Mouse (Mus musculus) hindbrain, embryonic 15.5 days (tissue): ENCODE data around the gene Tmc8. TPM values are rescaled to one million over a fixed set of nuclear protein-coding genes. Genes with fewer than 3 reads are reported as not detected.
"Not testable (repeated sequence)": the region's sequence is repeated elsewhere in the genome, so short reads cannot be mapped to it uniquely, and the experiment has no call there.

Source experiments
- ATAC-seq: fragments of 200-750 bp; cut with Nextera tagmentation; 2 replicates; pipeline ENCODE4 v1.8.0; 2017; ENCODE audit warnings: low read depth, moderate number of reproducible peaks, moderate TSS enrichment; ENCODE audit not compliant: low FRiP score
- H3K27ac ChIP-seq: fragments of 300-500 bp; sonication (generic); replicated peaks from 2 replicates; pipeline ENCODE4 v1.5.1; 2015; ENCODE audit warnings: mild to moderate bottlenecking, inconsistent platforms
- H3K27me3 ChIP-seq: fragments of 300-500 bp; sonication (generic); 2 replicates; pipeline ENCODE4 v1.6.1; 2015; ENCODE audit warnings: control low read depth, inconsistent platforms
- H3K36me3 ChIP-seq: fragments of 300-500 bp; sonication (generic); 2 replicates; pipeline ENCODE4 v1.6.1; 2015; ENCODE audit warnings: control low read depth, inconsistent platforms
- H3K4me1 ChIP-seq: fragments of 300-500 bp; sonication (generic); replicated peaks from 2 replicates; pipeline ENCODE4 v1.6.1; 2015; ENCODE audit warnings: control low read depth, inconsistent platforms
- H3K4me2 ChIP-seq: fragments of 300-500 bp; sonication (generic); 2 replicates; pipeline ENCODE4 v1.6.1; 2015; ENCODE audit warnings: moderate library complexity, mild to moderate bottlenecking, inconsistent platforms
- H3K4me3 ChIP-seq: fragments of 300-500 bp; sonication (generic); 2 replicates; pipeline ENCODE4 v1.5.1; 2015; ENCODE audit warnings: mild to moderate bottlenecking, inconsistent platforms
- H3K9ac ChIP-seq: fragments of 300-500 bp; sonication (generic); 2 replicates; pipeline ENCODE4 v1.6.1; 2015; ENCODE audit warnings: inconsistent platforms
- H3K9me3 ChIP-seq: fragments of 300-500 bp; sonication (generic); 2 replicates; pipeline ENCODE4 v1.6.1; 2016; ENCODE audit warnings: control low read depth, inconsistent platforms
- WGBS: fragments of 180-500 bp; shearing (Covaris S2); methylation state at CpG from one replicate; pipeline ENCODE4 v1.1.7; 2015; 5-methylcytosine and 5-hydroxymethylcytosine counted together
- polyA plus RNA-seq: library from polyadenylated mRNA; unstranded; fragments of >200 nt; fragmentation: Nextera tagmentation; extraction: Ambion mirVana; gene quantifications from 2 replicates; pipeline ENCODE4 v1.2.1, GENCODE M21; 2015

Gene Tmc8
- polyA plus RNA-seq, 1 experiment from 2014 or later = 0.83 TPM

DNA sequence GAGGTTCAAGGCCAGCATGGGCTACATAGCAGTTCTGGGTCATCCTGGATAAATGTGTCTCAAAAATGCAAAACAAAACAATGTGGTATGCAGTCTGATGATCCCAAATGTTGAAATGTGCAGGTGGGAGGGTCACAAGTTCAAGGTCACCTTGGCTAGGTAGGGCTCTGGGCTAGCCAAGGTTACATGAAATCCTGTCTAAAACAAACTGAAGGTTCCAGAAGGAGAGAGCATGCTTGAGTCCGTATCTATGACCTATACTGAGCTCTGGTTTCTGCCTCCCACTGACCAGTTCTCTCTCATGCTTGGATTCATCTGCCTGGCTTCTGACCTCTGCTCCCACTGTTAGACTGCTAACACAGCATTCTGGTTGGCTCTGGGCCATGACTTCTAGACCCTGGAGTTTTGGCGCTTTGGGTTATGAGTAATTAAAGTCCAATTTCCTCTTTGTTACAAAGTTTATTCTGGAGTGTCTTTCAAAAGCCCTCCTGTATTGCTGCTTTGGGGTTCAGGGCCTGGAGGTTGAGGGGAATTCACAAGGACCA is 47.9 kb downstream of the Tmc8 start:
- H3K9me3 ChIP-seq = no peaks in the 10 kb centered on the region
- no peaks in the 10 kb centered on the region for H3K36me3 ChIP-seq
- no peak for ATAC-seq
- WGBS = 75% methylated on average over 2 of the region's 2 CpGs
- peaks cover 38% of the 10 kb centered on the region for H3K4me1 ChIP-seq
- no peak overlapping the region for H3K4me2 ChIP-seq
- peak overlapping the region; percentile 54 for H3K27ac ChIP-seq
- no peaks in the 10 kb centered on the region for H3K27me3 ChIP-seq
- no peak overlapping the region for H3K4me3 ChIP-seq
- no peak overlapping the region for H3K9ac ChIP-seq

DNA sequence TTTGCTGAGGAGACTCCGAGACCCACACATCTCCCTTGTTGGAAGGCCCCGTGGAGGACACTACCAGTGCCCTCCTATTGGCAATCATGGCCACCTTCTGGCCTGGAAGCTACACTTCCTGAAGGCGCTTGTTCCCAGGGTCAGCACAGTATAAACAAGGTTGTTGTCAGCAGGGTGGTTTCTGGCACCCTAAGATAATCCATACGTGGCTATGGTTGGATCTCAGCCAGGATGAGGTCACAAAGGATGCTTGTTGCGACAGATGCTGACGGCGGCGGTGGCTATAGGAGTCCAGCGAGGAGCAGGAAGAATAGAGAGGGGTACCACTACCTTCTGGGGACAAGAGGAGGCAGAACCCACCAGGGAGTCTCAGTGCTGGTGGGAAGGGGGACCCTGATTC is 48.5 kb downstream of the Tmc8 start:
- Histone ChIP-seq H3K9ac (no peak overlapping the region), H3K27ac (no peak overlapping the region), H3K4me2 (no peak overlapping the region), H3K4me1 (peaks cover 31% of the 10 kb centered on the region), H3K4me3 (no peak overlapping the region), H3K27me3 (no peaks in the 10 kb centered on the region), H3K36me3 (no peaks in the 10 kb centered on the region), H3K9me3 (no peaks in the 10 kb centered on the region)
- ATAC-seq = no peak
- 71% methylated on average over 9 of the region's 9 CpGs for WGBS

DNA sequence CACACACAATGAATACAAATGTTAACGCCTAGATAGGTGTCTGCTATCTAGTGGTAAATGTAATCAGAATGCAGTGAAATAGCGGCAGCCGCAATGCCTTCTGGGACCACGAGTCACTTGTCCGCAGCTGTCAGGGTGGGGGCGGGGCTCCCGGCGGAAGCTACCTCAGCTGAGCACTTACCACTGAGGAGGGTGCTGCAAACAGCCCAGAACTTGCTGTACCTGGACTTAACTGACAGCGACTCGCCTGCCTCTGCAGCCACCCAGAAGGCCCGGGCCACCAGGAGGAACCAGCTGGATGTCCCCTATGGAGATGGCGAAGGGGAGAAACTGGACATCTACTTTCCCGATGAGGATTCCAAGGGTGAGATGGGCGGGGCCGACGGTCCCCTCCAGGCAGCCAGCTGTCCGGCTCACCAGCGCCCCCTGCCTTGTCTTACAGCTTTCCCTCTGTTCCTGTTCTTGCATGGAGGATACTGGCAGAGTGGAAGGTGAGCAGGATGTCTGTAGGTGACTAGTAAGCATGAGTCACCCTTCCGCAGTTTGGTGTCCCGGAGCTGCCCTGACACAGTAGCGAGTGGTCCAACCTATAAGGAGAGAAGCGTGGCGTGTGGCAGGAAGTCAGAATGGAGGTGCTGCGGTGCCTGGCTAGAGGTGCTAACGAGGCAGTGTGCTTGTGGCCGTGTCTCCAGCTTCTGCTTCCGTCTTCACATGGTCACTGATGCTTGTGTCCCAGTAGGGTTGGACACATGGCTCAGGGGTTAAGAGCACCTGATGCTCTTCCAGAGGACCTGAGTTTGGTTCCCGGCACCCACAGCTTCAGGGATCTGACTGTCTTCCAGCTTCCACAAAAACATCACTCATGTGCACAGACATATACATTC is 50.5 kb downstream of the Tmc8 start:
- Histone ChIP-seq H3K36me3 (no peaks in the 10 kb centered on the region), H3K4me1 (peaks cover 20% of the 10 kb centered on the region; the same call in 1 of the 2 replicates), H3K4me2 (peak overlapping the region; percentile 59), H3K4me3 (peak overlapping the region; percentile 40), H3K9ac (no peak overlapping the region), H3K27me3 (no peaks in the 10 kb centered on the region), H3K27ac (0 out of 2 replicates have a peak overlapping the region, but pooled peaks have one; percentile 19), H3K9me3 (no peaks in the 10 kb centered on the region)
- ATAC-seq = peak; percentile 76
- 20% methylated on average over 28 of the region's 28 CpGs for WGBS

DNA sequence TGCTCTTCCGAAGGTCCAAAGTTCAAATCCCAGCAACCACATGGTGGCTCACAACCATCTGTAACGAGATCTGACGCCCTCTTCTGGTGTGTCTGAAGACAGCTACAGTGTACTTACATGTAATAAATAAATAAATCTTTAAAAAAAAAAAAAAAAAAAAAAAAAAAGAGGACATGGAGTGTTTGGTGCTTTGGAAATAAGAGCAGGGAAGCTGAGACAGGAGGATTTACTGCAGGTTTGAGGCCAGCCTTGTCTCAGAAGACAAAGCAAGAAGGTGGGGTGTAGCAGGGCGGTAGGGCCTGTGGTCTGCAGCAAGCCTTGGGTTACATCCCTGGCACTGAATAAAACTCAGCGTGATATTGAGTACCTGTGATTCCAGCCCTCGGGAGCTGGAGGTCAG is 51.6 kb downstream of the Tmc8 start:
- H3K27ac ChIP-seq, H3K9ac ChIP-seq, H3K4me2 ChIP-seq, H3K4me3 ChIP-seq, H3K9me3 ChIP-seq, H3K36me3 ChIP-seq, ATAC-seq, H3K27me3 ChIP-seq: not testable (repeated sequence)
- 89% methylated on average over 6 of the region's 6 CpGs for WGBS
- H3K4me1 ChIP-seq = peaks cover 14% of the 10 kb centered on the region; the same call in 1 of the 2 replicates

DNA sequence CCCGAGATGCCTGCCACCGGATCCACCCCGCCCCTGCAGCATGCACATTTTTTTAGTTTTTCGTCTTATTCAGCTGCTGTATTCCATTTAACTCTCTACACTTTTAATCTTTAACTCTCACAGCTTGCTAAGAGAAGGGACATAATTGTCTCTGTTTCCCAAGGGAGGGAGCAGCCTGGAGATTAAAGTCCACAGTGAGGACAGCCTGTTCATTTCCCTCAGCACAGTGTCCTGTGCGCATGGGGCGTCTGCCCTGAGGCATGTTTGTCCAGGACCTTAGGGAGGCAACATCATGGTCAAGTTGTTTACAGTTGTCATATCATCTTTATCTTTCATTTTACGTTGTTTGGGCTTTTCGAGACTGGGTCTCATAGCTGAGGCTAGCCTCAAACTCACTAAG is 52.2 kb downstream of the Tmc8 start:
- WGBS = 94% methylated on average over 8 of the region's 8 CpGs
- no peak for ATAC-seq
- Histone ChIP-seq H3K4me3 (no peak overlapping the region), H3K27me3 (no peaks in the 10 kb centered on the region), H3K36me3 (no peaks in the 10 kb centered on the region), H3K9me3 (no peaks in the 10 kb centered on the region), H3K27ac (no peak overlapping the region), H3K9ac (no peak overlapping the region), H3K4me2 (no peak overlapping the region), H3K4me1 (peaks cover 10% of the 10 kb centered on the region; the same call in 1 of the 2 replicates)

DNA sequence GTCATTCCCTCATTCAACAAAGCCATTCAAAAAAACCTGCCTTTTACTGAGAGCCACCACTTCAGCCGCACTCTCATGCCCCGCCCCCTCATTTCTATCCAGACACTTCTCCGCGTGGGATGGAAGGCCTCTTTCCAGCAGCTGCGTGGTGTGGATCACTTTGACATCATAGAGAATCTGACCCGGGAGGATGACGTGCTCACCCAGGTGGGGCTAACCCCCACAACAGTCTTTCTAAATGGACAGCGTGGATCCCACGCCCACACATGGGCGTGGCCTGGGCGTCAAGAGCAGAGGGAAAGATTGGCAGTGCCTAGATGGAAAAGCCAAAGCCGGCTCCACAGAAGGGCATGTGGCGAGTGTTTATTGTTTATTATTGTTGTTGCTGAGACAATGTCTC is 54.4 kb downstream of the Tmc8 start:
- no peak overlapping the region for H3K27ac ChIP-seq
- WGBS = 24% methylated on average over 13 of the region's 13 CpGs
- H3K9ac ChIP-seq = no peak overlapping the region
- peaks cover 7% of the 10 kb centered on the region; the same call in 1 of the 2 replicates for H3K4me1 ChIP-seq
- peak overlapping the region; percentile 8; the same call in 1 of the 2 replicates for H3K4me3 ChIP-seq
- no peaks in the 10 kb centered on the region for H3K27me3 ChIP-seq
- ATAC-seq = no peak
- no peaks in the 10 kb centered on the region for H3K36me3 ChIP-seq
- H3K4me2 ChIP-seq = peak overlapping the region; percentile 38
- no peaks in the 10 kb centered on the region for H3K9me3 ChIP-seq

DNA sequence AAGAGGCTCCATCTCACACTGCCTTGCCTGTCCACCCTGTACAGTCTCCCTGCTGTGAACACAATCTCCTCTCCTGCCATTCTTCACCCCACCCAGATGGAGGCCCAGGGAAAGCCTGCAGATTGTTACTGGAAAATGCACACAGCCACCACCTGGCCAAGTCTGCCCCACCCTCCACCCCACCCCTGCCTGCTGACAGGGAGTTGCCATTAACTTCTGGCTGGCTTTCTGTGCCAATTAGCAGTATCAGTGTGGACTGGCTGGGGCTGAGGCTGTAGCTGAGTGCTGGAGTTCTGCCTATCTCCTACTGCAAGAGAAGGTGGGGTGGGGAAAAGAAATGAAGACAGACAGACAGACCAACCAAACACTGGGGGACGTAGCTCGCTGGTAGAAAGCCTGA is 56.7 kb downstream of the Tmc8 start:
- no peak overlapping the region for H3K4me2 ChIP-seq
- H3K27me3 ChIP-seq = no peaks in the 10 kb centered on the region
- H3K9me3 ChIP-seq = no peaks in the 10 kb centered on the region
- no peaks in the 10 kb centered on the region for H3K4me1 ChIP-seq
- no peaks in the 10 kb centered on the region for H3K36me3 ChIP-seq
- ATAC-seq = no peak
- no peak overlapping the region for H3K9ac ChIP-seq
- 82% methylated on average over 2 of the region's 2 CpGs for WGBS
- H3K27ac ChIP-seq = no peak overlapping the region
- H3K4me3 ChIP-seq = no peak overlapping the region

DNA sequence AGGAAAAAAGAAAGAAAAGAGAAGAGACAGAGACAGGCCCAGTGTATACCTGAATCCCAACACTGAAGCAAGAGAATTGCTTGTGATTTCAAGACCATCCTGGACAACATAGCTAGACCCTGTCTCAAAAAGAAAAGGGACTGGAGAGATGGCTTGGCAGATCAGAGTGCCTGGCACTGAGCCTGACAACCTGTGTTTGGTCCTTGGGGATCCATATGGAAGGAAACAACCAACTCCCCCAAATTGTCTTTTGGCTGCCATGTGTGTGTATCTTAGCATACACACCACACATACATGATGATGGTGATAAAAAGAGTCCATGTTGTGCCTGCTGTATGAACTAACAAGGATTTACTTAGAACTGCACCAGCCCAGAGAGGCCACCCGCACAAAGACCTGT is 57.1 kb downstream of the Tmc8 start:
- no peak overlapping the region for H3K27ac ChIP-seq
- H3K9ac ChIP-seq = no peak overlapping the region
- ATAC-seq = no peak
- H3K4me2 ChIP-seq = no peak overlapping the region
- no peaks in the 10 kb centered on the region for H3K36me3 ChIP-seq
- H3K9me3 ChIP-seq = no peaks in the 10 kb centered on the region
- H3K27me3 ChIP-seq = no peaks in the 10 kb centered on the region
- no peak overlapping the region for H3K4me3 ChIP-seq
- H3K4me1 ChIP-seq = no peaks in the 10 kb centered on the region
- WGBS = 91% methylated on average over 1 of the region's 1 CpGs

DNA sequence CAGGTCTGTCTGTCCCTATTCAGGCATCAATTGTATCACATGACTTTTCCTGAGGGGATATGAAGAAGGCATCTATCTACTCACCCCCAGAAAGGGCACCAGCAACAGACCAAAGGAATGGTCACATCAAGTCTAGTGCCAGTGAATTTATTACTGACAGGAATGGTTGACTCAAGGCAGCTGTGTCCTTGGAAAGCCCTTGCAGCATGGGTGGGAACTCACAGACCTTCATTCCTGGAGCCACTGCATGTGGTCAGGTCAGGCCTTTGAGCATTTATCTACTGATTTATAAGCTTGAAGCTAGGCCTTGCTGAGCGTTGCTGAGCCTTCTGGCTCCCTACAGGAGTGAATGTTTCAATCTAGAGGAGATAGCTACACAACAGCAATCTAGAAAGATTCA is 59.0 kb downstream of the Tmc8 start:
- H3K27me3 ChIP-seq = no peaks in the 10 kb centered on the region
- no peak overlapping the region for H3K4me3 ChIP-seq
- no peak overlapping the region for H3K4me2 ChIP-seq
- no peak overlapping the region for H3K9ac ChIP-seq
- H3K36me3 ChIP-seq = no peaks in the 10 kb centered on the region
- WGBS = 64% methylated on average over 1 of the region's 1 CpGs
- no peaks in the 10 kb centered on the region for H3K4me1 ChIP-seq
- no peaks in the 10 kb centered on the region for H3K9me3 ChIP-seq
- no peak overlapping the region for H3K27ac ChIP-seq
- no peak for ATAC-seq

Other genes starting within 250 kb of the Tmc8 start
- 24.2 and 24.7 TPM in 2 replicates for gene Tnrc6c, start 127.8 kb upstream of the Tmc8 start, polyA plus RNA-seq
- gene Tmc6, start 122 bp downstream of the Tmc8 start, polyA plus RNA-seq = 6.0 TPM in 2 replicates
- gene 6030468B19Rik, start 15.6 kb downstream of the Tmc8 start, polyA plus RNA-seq = not detected in 2 replicates
- gene Gm20708, start 27.6 kb downstream of the Tmc8 start, polyA plus RNA-seq = 0.93 and 1.6 TPM in 2 replicates
- gene Syngr2, start 27.6 kb downstream of the Tmc8 start, polyA plus RNA-seq = 17.2 and 19.3 TPM in 2 replicates
- gene Afmid, start 43.8 kb downstream of the Tmc8 start, polyA plus RNA-seq = 6.9 and 7.2 TPM in 2 replicates
- gene Tk1, start 44.0 kb downstream of the Tmc8 start, polyA plus RNA-seq = 22.9 and 24.3 TPM in 2 replicates
- 41.6 and 47.4 TPM in 2 replicates for gene Birc5, start 67.2 kb downstream of the Tmc8 start, polyA plus RNA-seq
- not detected in 2 replicates for gene Tmem235, start 78.7 kb downstream of the Tmc8 start, polyA plus RNA-seq
- 3.7 and 4.2 TPM in 2 replicates for gene Tha1, start 91.4 kb downstream of the Tmc8 start, polyA plus RNA-seq
- 7.8 and 9.2 TPM in 2 replicates for gene Socs3, start 188.0 kb downstream of the Tmc8 start, polyA plus RNA-seq
- 59.4 and 63.7 TPM in 2 replicates for gene Pgs1, start 204.2 kb downstream of the Tmc8 start, polyA plus RNA-seq